Mouse (Mus musculus) frontal cortex, adult 2 months (tissue): Measurements from ENCODE around the gene Spty2d1. TPM values are rescaled to one million over a fixed set of nuclear protein-coding genes. Genes with fewer than 3 reads are reported as not detected.

ENCODE experiments used
- DNase-seq, 2 experiments: peaks; one replicate each; pipeline ENCODE4 v3.0.0; 2022; ENCODE audit warnings: low spot score in 1 of 2; ENCODE audit errors: extremely low spot score in 1 of 2
- polyA plus RNA-seq: library from polyadenylated mRNA; depleted of rRNA; stranded (reverse); fragments of >200 nt; gene quantifications from 2 replicates; pipeline ENCODE4 v1.2.3, GENCODE M21; 2012

Spty2d1 gene
- polyA plus RNA-seq, 1 experiment, result 8.9 TPM

GRCm38 (mm10) chr7:47023530-47023929 lies 15.3 kb upstream of the Spty2d1 start:
- DNase-seq, result peak; percentile 61 to 94

- DNase-seq, result no peak
Observed at GRCm38 (mm10) chr7:47022482-47022881, 14.3 kb upstream of the Spty2d1 start.

GRCm38 (mm10) chr7:47020956-47021355 lies 12.7 kb upstream of the Spty2d1 start:
- no peak for DNase-seq

- DNase-seq, result peak; percentile 40 to 72
Observed at GRCm38 (mm10) chr7:47019641-47020040, 11.4 kb upstream of the Spty2d1 start.

- DNase-seq, result no peak
Observed at GRCm38 (mm10) chr7:47017146-47017545, 8.9 kb upstream of the Spty2d1 start.

- DNase-seq, result no peak
Observed at GRCm38 (mm10) chr7:47016602-47017001, 8.4 kb upstream of the Spty2d1 start.

- peak; percentile 68 to 86 for DNase-seq
Observed at GRCm38 (mm10) chr7:47015390-47016065, 7.3 kb upstream of the Spty2d1 start.

- no peak for DNase-seq
Observed at GRCm38 (mm10) chr7:47014564-47015389, 6.6 kb upstream of the Spty2d1 start.

GRCm38 (mm10) chr7:47013131-47013767 lies 5.0 kb upstream of the Spty2d1 start:
- DNase-seq, result no peak

- no peak for DNase-seq
Observed at GRCm38 (mm10) chr7:47007818-47008167, 418 bp downstream of the Spty2d1 start.

- peak in 1 of 2 experiments; percentile 16 for DNase-seq
Observed at GRCm38 (mm10) chr7:47007109-47007780, 966 bp downstream of the Spty2d1 start.

GRCm38 (mm10) chr7:47003411-47004115 lies 4.6 kb downstream of the Spty2d1 start:
- no peak for DNase-seq

GRCm38 (mm10) chr7:47001900-47002275 lies 6.3 kb downstream of the Spty2d1 start:
- DNase-seq, result no peak

GRCm38 (mm10) chr7:47001125-47001899 lies 6.9 kb downstream of the Spty2d1 start:
- no peak for DNase-seq

- DNase-seq, result peak in 1 of 2 experiments; percentile 16
Observed at GRCm38 (mm10) chr7:47000644-47000983, 7.6 kb downstream of the Spty2d1 start.

GRCm38 (mm10) chr7:46999983-47000643 lies 8.1 kb downstream of the Spty2d1 start:
- DNase-seq, result no peak

GRCm38 (mm10) chr7:46998942-46999341 lies 9.3 kb downstream of the Spty2d1 start:
- DNase-seq, result no peak

- DNase-seq, result no peak
Observed at GRCm38 (mm10) chr7:46997644-46998395, 10.4 kb downstream of the Spty2d1 start.
